Mouse (Mus musculus) kidney, postnatal 36 days (tissue): ENCODE results near the gene Akap14.
A peak's percentile ranks its signal among the peaks of the same experiment; 100 is the strongest.
"Not testable (repeated sequence)": the region's sequence is repeated elsewhere in the genome, so short reads cannot be mapped to it uniquely, and the experiment has no call there.

Source experiments
- DNase-seq, 2 experiments: peaks; one replicate each; pipeline ENCODE4 v3.0.0; 2021 to 2022; ENCODE audit warnings: mixed read lengths in 2 of 2

The Akap14 gene

DNA sequence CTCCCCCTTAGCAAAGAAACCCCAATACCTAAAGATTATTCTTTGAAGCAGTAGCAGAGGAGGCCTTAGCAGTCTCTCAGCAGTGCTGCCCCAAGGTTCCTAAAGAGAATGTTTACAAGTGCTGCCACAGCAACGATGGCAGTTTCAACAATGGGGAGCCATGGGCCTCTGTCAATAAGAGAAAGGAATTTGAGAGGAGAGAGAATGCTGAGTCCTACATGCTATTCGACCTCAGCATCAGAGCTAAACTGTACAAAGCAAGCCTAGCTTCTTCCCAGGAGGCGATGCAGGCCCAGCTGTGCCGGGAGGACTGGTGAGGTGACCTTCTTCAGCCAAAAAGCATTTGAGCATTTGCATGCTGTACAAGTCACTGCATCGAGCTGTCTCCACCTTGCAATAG, at the start of gene Akap14:
Akap14 (minus strand) TSS at position 101 of the 400 bp plus-strand sequence.
- DNase-seq, result no peak

DNA sequence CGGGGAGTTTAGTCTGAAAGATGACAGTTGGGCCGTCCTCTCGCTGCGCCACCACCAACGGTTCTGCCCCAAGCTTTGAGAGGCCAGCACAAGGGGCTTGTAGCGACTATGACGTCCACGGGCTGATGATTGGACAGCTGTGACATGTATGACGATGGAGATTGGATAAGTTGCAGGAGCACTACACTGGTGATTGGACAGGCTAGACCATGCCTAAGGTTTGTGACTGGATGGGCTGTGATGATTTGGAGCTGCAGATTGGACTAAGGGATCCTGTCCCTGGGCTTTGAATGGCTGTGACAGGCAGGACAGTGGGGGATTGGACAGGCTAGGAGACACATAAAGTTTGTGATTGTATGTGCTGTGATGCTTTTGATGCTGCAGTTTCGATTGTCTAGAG, 42.3 kb upstream of the Akap14 start, which contains the start of gene Gm9:
Gm9 (minus strand) TSS at position 101 of the 400 bp plus-strand sequence.
- no peak for DNase-seq

- DNase-seq, result no peak
These were observed 30.0 kb upstream of the Akap14 start for GRCm38 (mm10) chrX:37198676-37199075.

GRCm38 (mm10) chrX:37191744-37192379, 23.2 kb upstream of the Akap14 start:
- DNase-seq, result peak in 1 of 2 experiments; percentile 1

GRCm38 (mm10) chrX:37191105-37191743, 22.6 kb upstream of the Akap14 start, which contains the start of the genes Ndufa1 and Rnf113a1:
TSS of gene Ndufa1 (minus strand) at chrX:37191163.
TSS of gene Rnf113a1 (plus strand) at chrX:37191245.
- peak; percentile 84 to 91 for DNase-seq

DNA sequence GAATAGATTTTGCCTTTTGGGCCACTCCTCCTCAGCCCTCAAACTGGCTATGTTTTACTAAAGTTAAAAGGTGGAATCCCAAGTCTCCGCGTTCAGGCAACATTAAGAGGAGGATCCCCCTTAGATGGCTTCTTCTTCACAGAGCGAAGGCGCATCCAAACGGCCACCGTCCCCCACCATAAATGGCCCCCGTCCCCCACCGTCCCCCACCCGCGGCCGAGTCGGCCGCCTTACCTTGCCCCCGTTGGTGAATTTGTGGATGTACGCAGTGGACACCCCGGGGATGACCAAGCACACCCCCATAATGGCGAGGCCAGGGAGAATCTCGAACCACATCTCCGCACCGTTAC, 22.1 kb upstream of the Akap14 start:
- DNase-seq, result no peak

- DNase-seq, result not testable (repeated sequence)
These were observed 15.8 kb upstream of the Akap14 start for GRCm38 (mm10) chrX:37184401-37184800.

DNA sequence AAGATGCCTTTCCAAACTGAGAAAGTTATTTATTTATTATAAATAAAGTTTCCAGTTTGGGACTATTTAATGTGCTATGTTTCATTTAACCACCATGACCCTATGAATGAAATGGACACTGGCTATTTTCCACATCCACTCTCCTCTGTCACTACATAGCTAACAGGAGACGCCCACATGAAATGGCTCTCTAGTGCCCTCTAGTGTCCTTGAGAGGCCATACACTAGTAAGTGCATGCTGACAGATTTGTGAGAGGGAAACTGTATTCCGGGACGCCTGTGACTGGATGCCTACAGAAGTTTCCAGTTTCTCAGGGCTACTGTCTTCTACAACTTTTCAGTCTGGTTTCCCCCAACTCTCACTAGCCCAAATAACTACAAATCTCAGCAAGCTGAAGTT, 1.6 kb downstream of the Akap14 start:
- DNase-seq, result peak; percentile 48 to 53

- no peak for DNase-seq
These were observed 5.5 kb downstream of the Akap14 start for GRCm38 (mm10) chrX:37163115-37163514.

DNA sequence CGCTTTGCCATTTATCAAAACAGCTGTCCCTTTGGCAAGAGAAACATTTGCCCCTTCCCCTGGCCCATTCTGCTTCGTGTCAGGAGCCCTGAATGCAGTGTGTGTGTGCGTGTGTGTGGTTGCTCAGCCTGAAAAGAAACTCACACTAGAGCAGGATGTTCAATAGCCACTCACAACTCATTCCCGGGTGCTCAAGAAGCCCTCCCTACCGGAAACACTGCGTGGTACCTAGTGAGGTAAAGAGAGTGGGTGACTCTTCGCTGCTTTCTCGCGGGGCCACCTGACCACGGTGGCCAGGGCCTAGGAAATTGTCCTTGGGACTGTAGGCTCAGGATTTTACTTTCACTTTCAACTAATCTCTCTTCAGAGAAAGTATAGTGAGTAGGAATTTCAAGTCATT, 7.5 kb downstream of the Akap14 start:
- DNase-seq, result no peak

DNA sequence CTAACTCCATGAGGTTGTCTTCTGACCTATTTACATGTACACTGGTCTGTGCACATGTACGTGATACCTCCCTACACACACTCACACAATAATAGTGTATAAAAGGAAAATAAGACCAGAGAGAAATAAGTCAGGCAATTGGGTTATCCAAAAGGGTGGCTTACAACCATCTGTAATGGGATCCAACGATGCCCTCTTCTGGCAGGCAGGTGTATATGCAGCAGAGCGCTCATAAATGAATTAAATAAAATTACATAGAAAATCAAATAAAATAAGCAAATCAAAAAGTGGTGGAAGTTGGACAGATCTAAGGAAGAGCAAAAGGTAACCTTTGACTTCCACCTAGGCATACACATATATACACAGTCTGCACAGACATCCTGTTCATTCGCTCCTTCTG, 10.8 kb downstream of the Akap14 start:
- DNase-seq, result peak in 1 of 2 experiments; percentile 14

- peak in 1 of 2 experiments; percentile 53 for DNase-seq
These were observed 23.7 kb downstream of the Akap14 start for GRCm38 (mm10) chrX:37144954-37145353.

- not testable (repeated sequence) for DNase-seq
These were observed 24.1 kb downstream of the Akap14 start for GRCm38 (mm10) chrX:37144498-37144897.

DNA sequence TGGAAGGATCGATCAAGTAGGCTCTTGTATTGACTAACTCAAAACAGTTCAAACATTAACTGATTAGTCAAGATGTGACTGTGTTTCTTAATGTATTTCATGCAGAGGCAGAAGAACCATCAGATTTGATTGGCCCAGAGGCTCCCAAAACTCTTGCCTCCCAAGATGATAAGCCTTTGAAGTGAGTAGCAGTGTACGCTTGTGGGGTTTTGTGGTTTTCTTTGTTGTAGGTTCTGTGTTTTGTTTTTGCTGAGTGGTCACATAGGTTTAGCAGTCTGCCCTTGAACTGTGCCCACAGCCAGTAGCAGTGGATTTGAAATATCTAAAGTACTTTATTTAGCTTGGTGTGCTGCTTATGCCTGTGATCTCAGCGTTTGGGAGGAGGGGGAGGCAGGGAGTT, 26.9 kb downstream of the Akap14 start:
- no peak for DNase-seq

GRCm38 (mm10) chrX:37126671-37127358, 41.8 kb downstream of the Akap14 start, which contains the start of gene Nkap:
TSS of gene Nkap (plus strand) at chrX:37126795.
- peak; percentile 76 to 82 for DNase-seq

GRCm38 (mm10) chrX:37125511-37125910, 43.1 kb downstream of the Akap14 start:
- DNase-seq, result no peak

- DNase-seq, result no peak
These were observed 48.4 kb downstream of the Akap14 start for GRCm38 (mm10) chrX:37120212-37120611.

GRCm38 (mm10) chrX:37119585-37119984, 49.1 kb downstream of the Akap14 start:
- no peak for DNase-seq

- DNase-seq, result no peak
These were observed 51.6 kb downstream of the Akap14 start for GRCm38 (mm10) chrX:37117085-37117484.

DNA sequence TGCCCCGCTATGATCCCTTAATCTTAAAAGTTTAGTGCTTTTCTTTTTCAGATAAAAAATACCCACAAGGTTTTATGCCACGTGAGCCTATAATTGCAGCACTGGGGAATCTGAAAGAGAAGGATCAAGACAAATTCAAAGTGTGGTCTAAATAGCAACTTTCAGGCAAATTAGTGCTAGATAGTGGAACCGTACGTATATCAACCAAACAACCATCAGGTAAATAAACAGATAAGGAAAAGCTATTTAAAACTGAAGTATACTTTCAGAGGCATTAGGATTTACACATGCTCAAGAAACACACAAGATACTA, 57.8 kb downstream of the Akap14 start:
- no peak for DNase-seq

- DNase-seq, result peak; percentile 95 to 97
These were observed 58.3 kb downstream of the Akap14 start, which contains the start of gene Upf3b for GRCm38 (mm10) chrX:37110193-37110880. TSS of gene Upf3b (minus strand) at chrX:37110322.

DNA sequence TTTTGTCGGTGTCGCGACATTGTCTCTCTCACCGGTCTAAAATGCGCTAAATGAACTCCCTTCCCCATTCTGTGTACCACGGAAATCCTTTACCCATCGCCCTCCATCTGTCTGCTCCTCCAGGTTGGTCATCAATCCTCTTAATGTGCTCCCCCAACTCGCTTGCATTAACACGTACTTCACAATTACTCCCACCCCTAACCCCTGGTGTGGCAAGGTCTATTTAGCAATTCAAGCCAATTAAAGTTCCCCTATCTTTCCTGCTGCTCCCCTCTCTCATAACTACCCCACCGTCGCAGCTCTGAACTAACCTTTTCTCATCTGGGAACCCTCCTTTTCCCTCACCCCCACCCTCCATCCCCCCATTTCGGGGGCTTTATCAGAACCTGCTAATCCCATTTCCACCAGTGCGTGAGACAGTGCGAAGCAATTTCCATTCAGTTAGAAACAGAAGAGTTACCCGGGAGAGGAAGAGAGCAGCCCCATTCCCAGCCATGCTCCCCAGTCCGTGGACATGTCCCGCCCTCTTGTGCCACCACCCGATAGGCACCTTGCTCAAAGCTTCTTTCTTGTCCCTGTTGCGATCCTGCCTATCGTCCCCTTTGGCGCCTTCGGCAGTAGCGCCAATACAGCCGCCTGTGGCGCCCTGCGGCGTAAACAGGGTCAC, 59.0 kb downstream of the Akap14 start:
- DNase-seq, result no peak

DNA sequence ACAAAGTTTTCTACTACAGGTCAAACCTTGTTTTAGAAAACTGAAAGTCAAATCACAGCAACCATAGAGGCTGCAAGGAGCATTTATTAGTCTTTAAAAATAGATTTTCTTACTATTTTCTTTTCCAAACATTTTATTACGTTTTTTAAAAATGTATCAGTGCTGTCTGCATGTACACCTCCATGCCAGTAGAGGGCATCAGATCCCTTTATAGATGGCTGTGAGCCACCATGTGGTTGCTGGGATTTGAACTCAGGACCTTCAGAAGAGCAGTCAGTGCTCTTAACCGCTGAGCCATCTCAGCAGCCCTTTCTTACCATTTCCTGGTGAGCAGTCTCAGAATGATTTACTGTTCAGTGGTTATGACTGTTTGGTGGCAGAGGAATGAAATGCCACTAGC, 64.8 kb downstream of the Akap14 start:
- DNase-seq, result no peak
